Mouse (Mus musculus) lung, embryonic 15.5 days (tissue): ENCODE measurements around the gene Gpr179. TPM values are rescaled to one million over a fixed set of nuclear protein-coding genes. Genes with fewer than 3 reads are reported as not detected.
"Not testable (repeated sequence)": the region's sequence is repeated elsewhere in the genome, so short reads cannot be mapped to it uniquely, and the experiment has no call there.

ENCODE experiments used
- ATAC-seq: fragments of 200-750 bp; cut with Nextera tagmentation; 2 replicates; pipeline ENCODE4 v1.8.0; 2017; ENCODE audit warnings: moderate number of reproducible peaks, borderline replicate concordance; ENCODE audit not compliant: low FRiP score, low TSS enrichment; ENCODE audit errors: extremely low read depth
- H3K27ac ChIP-seq: fragments of 300-500 bp; sonication (generic); 2 replicates; pipeline ENCODE4 v1.5.1; 2015; ENCODE audit warnings: moderate library complexity, mild to moderate bottlenecking, inconsistent platforms
- H3K27me3 ChIP-seq: fragments of 300-500 bp; sonication (generic); 2 replicates; pipeline ENCODE4 v1.6.1; 2015; ENCODE audit warnings: inconsistent platforms
- H3K36me3 ChIP-seq: fragments of 300-500 bp; sonication (generic); 2 replicates; pipeline ENCODE4 v1.6.1; 2015; ENCODE audit warnings: inconsistent platforms
- H3K4me1 ChIP-seq: fragments of 300-500 bp; sonication (generic); 2 replicates; pipeline ENCODE4 v1.6.1; 2015; ENCODE audit warnings: inconsistent platforms
- H3K4me2 ChIP-seq: fragments of 300-500 bp; sonication (generic); 2 replicates; pipeline ENCODE4 v1.6.1; 2015; ENCODE audit warnings: inconsistent platforms, mild to moderate bottlenecking, moderate library complexity
- H3K4me3 ChIP-seq: fragments of 300-500 bp; sonication (generic); 2 replicates; pipeline ENCODE4 v1.5.1; 2015; ENCODE audit warnings: mild to moderate bottlenecking, inconsistent platforms
- H3K9ac ChIP-seq: fragments of 300-500 bp; sonication (generic); 2 replicates; pipeline ENCODE4 v1.6.1; 2015; ENCODE audit warnings: inconsistent platforms
- H3K9me3 ChIP-seq: fragments of 300-500 bp; sonication (generic); 2 replicates; pipeline ENCODE4 v1.6.1; 2016; ENCODE audit warnings: inconsistent platforms
- WGBS: fragments of 180-500 bp; shearing (Covaris S2); methylation state at CpG from one replicate; pipeline ENCODE4 v1.1.7; 2015; 5-methylcytosine and 5-hydroxymethylcytosine counted together
- polyA plus RNA-seq: library from polyadenylated mRNA; unstranded; fragments of >200 nt; fragmentation: Nextera tagmentation; extraction: Ambion mirVana; gene quantifications from 2 replicates; pipeline ENCODE4 v1.2.1, GENCODE M21; 2015

The Gpr179 gene
- polyA plus RNA-seq, 1 experiment from 2014 or later, result 0.07 TPM

GRCm38 (mm10) chr11:97334400-97334799, 17.5 kb downstream of the Gpr179 start:
- no peak for ATAC-seq
- 78% methylated on average over 9 of the region's 9 CpGs for WGBS
- H3K27ac ChIP-seq, result no peak overlapping the region

GRCm38 (mm10) chr11:97333896-97334295, 18.0 kb downstream of the Gpr179 start:
- Histone ChIP-seq H3K9me3 (no peaks in the 10 kb centered on the region), H3K27ac (no peak overlapping the region), H3K27me3 (peaks cover 7% of the 10 kb centered on the region; the same call in 1 of the 2 replicates), H3K9ac (no peak overlapping the region), H3K4me3 (no peak overlapping the region), H3K4me2 (no peak overlapping the region), H3K4me1 (peaks cover 36% of the 10 kb centered on the region), H3K36me3 (peaks cover 14% of the 10 kb centered on the region)
- ATAC-seq, result no peak
- 20% methylated on average over 1 of the region's 1 CpGs for WGBS

More at GRCm38 (mm10) chr11:97334400-97334799, 17.5 kb downstream of the Gpr179 start:
- Histone ChIP-seq H3K4me2 (no peak overlapping the region), H3K27me3 (peaks cover 7% of the 10 kb centered on the region; the same call in 1 of the 2 replicates), H3K4me3 (no peak overlapping the region), H3K9me3 (no peaks in the 10 kb centered on the region), H3K36me3 (peaks cover 9% of the 10 kb centered on the region; the same call in 1 of the 2 replicates), H3K4me1 (peaks cover 39% of the 10 kb centered on the region), H3K9ac (no peak overlapping the region)

- H3K9me3 ChIP-seq, result no peaks in the 10 kb centered on the region
- H3K27ac ChIP-seq, result no peak overlapping the region
- H3K4me3 ChIP-seq, result no peak overlapping the region
- H3K4me1 ChIP-seq, result peaks cover 28% of the 10 kb centered on the region
- H3K27me3 ChIP-seq, result peaks cover 7% of the 10 kb centered on the region; the same call in 1 of the 2 replicates
- no peak overlapping the region for H3K9ac ChIP-seq
- no peak overlapping the region for H3K4me2 ChIP-seq
- ATAC-seq, result no peak
- H3K36me3 ChIP-seq, result peaks cover 17% of the 10 kb centered on the region
- 39% methylated on average over 9 of the region's 9 CpGs for WGBS
Observed at GRCm38 (mm10) chr11:97333044-97333443, 18.8 kb downstream of the Gpr179 start.

- no peak for ATAC-seq
- peaks cover 18% of the 10 kb centered on the region for H3K4me1 ChIP-seq
- H3K36me3 ChIP-seq, result peaks cover 28% of the 10 kb centered on the region
- H3K9me3 ChIP-seq, result no peaks in the 10 kb centered on the region
- no peak overlapping the region for H3K9ac ChIP-seq
- H3K4me2 ChIP-seq, result no peak overlapping the region
- H3K27ac ChIP-seq, result no peak overlapping the region
- no peaks in the 10 kb centered on the region for H3K27me3 ChIP-seq
- H3K4me3 ChIP-seq, result no peak overlapping the region
- WGBS, result 84% methylated on average over 12 of the region's 12 CpGs
Observed at GRCm38 (mm10) chr11:97331231-97332190, 20.4 kb downstream of the Gpr179 start.

GRCm38 (mm10) chr11:97330315-97330714, 21.6 kb downstream of the Gpr179 start:
- H3K4me3 ChIP-seq, result no peak overlapping the region
- ATAC-seq, result no peak
- H3K9me3 ChIP-seq, result no peaks in the 10 kb centered on the region
- peaks cover 40% of the 10 kb centered on the region for H3K36me3 ChIP-seq
- H3K4me2 ChIP-seq, result no peak overlapping the region
- no peak overlapping the region for H3K9ac ChIP-seq
- 100% methylated on average over 1 of the region's 1 CpGs for WGBS
- H3K4me1 ChIP-seq, result peaks cover 13% of the 10 kb centered on the region
- no peaks in the 10 kb centered on the region for H3K27me3 ChIP-seq
- no peak overlapping the region for H3K27ac ChIP-seq

- Histone ChIP-seq H3K4me2 (no peak overlapping the region), H3K4me1 (peaks cover 3% of the 10 kb centered on the region), H3K9ac (no peak overlapping the region), H3K9me3 (no peaks in the 10 kb centered on the region), H3K36me3 (peaks cover 59% of the 10 kb centered on the region), H3K4me3 (no peak overlapping the region), H3K27me3 (no peaks in the 10 kb centered on the region), H3K27ac (no peak overlapping the region)
- 18% methylated on average over 9 of the region's 9 CpGs for WGBS
- ATAC-seq, result no peak
Observed at GRCm38 (mm10) chr11:97328148-97328547, 23.7 kb downstream of the Gpr179 start.

GRCm38 (mm10) chr11:97325224-97325623, 26.7 kb downstream of the Gpr179 start:
- WGBS, result 58% methylated on average over 1 of the region's 1 CpGs
- Histone ChIP-seq H3K27me3 (no peaks in the 10 kb centered on the region), H3K4me2 (no peak overlapping the region), H3K27ac (no peak overlapping the region), H3K9me3 (no peaks in the 10 kb centered on the region), H3K4me1 (no peaks in the 10 kb centered on the region), H3K9ac (no peak overlapping the region), H3K36me3 (peaks cover 66% of the 10 kb centered on the region), H3K4me3 (no peak overlapping the region)
- no peak for ATAC-seq

- WGBS, result 82% methylated on average over 8 of the region's 8 CpGs
- H3K9ac ChIP-seq, H3K4me3 ChIP-seq, H3K4me2 ChIP-seq, H3K27me3 ChIP-seq, ATAC-seq, H3K27ac ChIP-seq, H3K9me3 ChIP-seq, H3K4me1 ChIP-seq: not testable (repeated sequence)
- H3K36me3 ChIP-seq, result peaks cover 47% of the 10 kb centered on the region
Observed at GRCm38 (mm10) chr11:97321894-97322600, 29.8 kb downstream of the Gpr179 start.

- no peak overlapping the region for H3K9ac ChIP-seq
- peaks cover 6% of the 10 kb centered on the region for H3K4me1 ChIP-seq
- H3K27me3 ChIP-seq, result no peaks in the 10 kb centered on the region
- H3K27ac ChIP-seq, result no peak overlapping the region
- ATAC-seq, result no peak
- H3K36me3 ChIP-seq, result peaks cover 39% of the 10 kb centered on the region
- H3K9me3 ChIP-seq, result no peaks in the 10 kb centered on the region
- 87% methylated on average over 8 of the region's 8 CpGs for WGBS
- H3K4me2 ChIP-seq, result no peak overlapping the region
- no peak overlapping the region for H3K4me3 ChIP-seq
Observed at GRCm38 (mm10) chr11:97321197-97321596, 30.7 kb downstream of the Gpr179 start.

- WGBS, result under 1% methylated on average over 50 of the region's 50 CpGs
- Histone ChIP-seq H3K4me3 (peak within 1 kb of the TSS; percentile 63), H3K9ac (peak within 1 kb of the TSS; percentile 57), H3K9me3 (no peaks in the 10 kb centered on the region), H3K27me3 (no peaks in the 10 kb centered on the region), H3K27ac (peak within 1 kb of the TSS; percentile 66), H3K36me3 (0 out of 2 replicates have a peak, but pooled peaks cover 5% of the 10 kb centered on the region), H3K4me1 (peaks cover 10% of the 10 kb centered on the region), H3K4me2 (peak within 1 kb of the TSS; percentile 57)
- ATAC-seq, result peak; percentile 95
Observed at GRCm38 (mm10) chr11:97315504-97316503, 36.1 kb downstream of the Gpr179 start, which contains the start of gene Mrpl45. Gene Mrpl45, plus strand, starts transcription at chr11:97315716.
